ENCODE assay signal across 14 mouse cellular contexts in genomic region chr4:95861074-95861473, GRCm38 (mm10).
A peak's percentile ranks its signal among the peaks of the same experiment; 100 is the strongest.
DNase-seq lines count a peak whose midpoint lies in the region; TF ChIP-seq lines count a peak whose summit lies in the region.
"Had no signal": no experiment of that assay in that cellular context is flagged by ENCODE, and none has a peak within 500 bp of the region (broad histone marks: within the 10 kb centered on the region; RNA-seq: fewer than 3 reads in every experiment).

No protein-coding gene starts in this region.

- peak overlapping the region; percentile 33 for H3K4me2 ChIP-seq in myocyte (ENCODE audit: low read depth)
- H3K4me2 ChIP-seq: heart, embryonic 13.5 days had no signal

- H3K36me3 ChIP-seq in myocyte (ENCODE audit: control insufficient read depth, insufficient read depth): no peaks in the 10 kb centered on the region
- H3K36me3 ChIP-seq: heart, embryonic 13.5 days; hindbrain, embryonic 10.5 days had no signal

- peak overlapping the region; percentile 87 for H3K27ac ChIP-seq in gastrocnemius, adult 2 months
- H3K27ac ChIP-seq in layer of hippocampus, adult 2 months: 0 out of 2 replicates have a peak overlapping the region, but pooled peaks have one; percentile 7
- H3K27ac ChIP-seq: heart, embryonic 13.5 days; hindbrain, embryonic 10.5 days; stomach, postnatal 0 days had no signal

- no peak for TF ChIP-seq CTCF in gastrocnemius, adult 2 months (IDR thresholded peaks at IDR 0.05)
- no peak for TF ChIP-seq CTCF in layer of hippocampus, adult 2 months (conservative IDR thresholded peaks at IDR 0.05)

- H3K27me3 ChIP-seq in myocyte (ENCODE audit: control insufficient read depth, insufficient read depth, insufficient read length): no peaks in the 10 kb centered on the region
- H3K27me3 ChIP-seq: heart, embryonic 13.5 days had no signal

- no peak overlapping the region for H3K4me3 ChIP-seq in gastrocnemius, adult 2 months
- H3K4me3 ChIP-seq in layer of hippocampus, adult 2 months: no peak overlapping the region
- no peak overlapping the region for H3K4me3 ChIP-seq in myocyte
- H3K4me3 ChIP-seq: heart, embryonic 13.5 days; hindbrain, embryonic 10.5 days; megakaryocyte, embryonic 14.5 days had no signal

- peak; percentile 69 for DNase-seq in gastrocnemius, adult 2 months
- DNase-seq in gastrocnemius, postnatal 14 days: no peak
- DNase-seq in layer of hippocampus, adult 2 months (ENCODE audit: low spot score in 2 of 2): no peak
- DNase-seq in layer of hippocampus, postnatal 10 days (ENCODE audit: low spot score in 2 of 2): no peak
- peak; percentile 33 for DNase-seq in embryo, embryonic 10.5 days (ENCODE audit: low spot score)
- DNase-seq in left cerebral cortex, postnatal 14 days (ENCODE audit: low spot score in 2 of 2): no peak
- DNase-seq: cerebellum, adult 11 months; kidney, adult 11 months; right cerebral cortex, adult 18-20 months had no signal

- intact Hi-C loops in gastrocnemius, adult 2 months (cut with DNase I): loop anchor here (1.0 to 10.0 kb wide), 5 partner anchors 306 to 704 kb away; partner anchors contain the start of gene Fggy
- intact Hi-C loops in gastrocnemius, postnatal 14 days (cut with DNase I; ENCODE audit: low total_unique reads): no loop called here
- intact Hi-C loops in left cerebral cortex, postnatal 14 days (cut with DNase I): loop anchor here (10.0 kb wide), 1 partner anchor 576 kb away; no protein-coding TSS in a partner anchor

- no peak overlapping the region for H3ac ChIP-seq in myocyte (ENCODE audit: control insufficient read depth, insufficient read length)

- no peak for TF ChIP-seq POLR2A in myocyte (IDR thresholded peaks at IDR 0.05; ENCODE audit: insufficient read length, low read depth)

- H3K79me2 ChIP-seq in myocyte (ENCODE audit: control insufficient read depth, insufficient read depth): no peaks in the 10 kb centered on the region

TF ChIP-seq in myocyte, 11 proteins besides CTCF, POLR2A, EP300 and RAD21:
- TF ChIP-seq E2F4 (IDR thresholded peaks at IDR 0.05; ENCODE audit: insufficient read depth): no peak
- peak in 1 of 3 experiments; percentile 58 for TF ChIP-seq MYOG (IDR thresholded peaks at IDR 0.05; ENCODE audit: control insufficient read depth in 1 of 3, insufficient read depth in 1 of 3, insufficient read length in 2 of 3, low read depth in 2 of 3)
- TF ChIP-seq SRF (IDR thresholded peaks at IDR 0.05; ENCODE audit: control insufficient read depth, insufficient read length, low read depth): no peak
- no peak for TF ChIP-seq TCF12 (IDR thresholded peaks at IDR 0.05; ENCODE audit: insufficient read depth, poor library complexity, severe bottlenecking)
- TF ChIP-seq MAX (IDR thresholded peaks at IDR 0.05; ENCODE audit: low read depth): no peak
- TF ChIP-seq POLR2AphosphoS2 (IDR thresholded peaks at IDR 0.05; ENCODE audit: insufficient read length, low read depth): no peak
- TF ChIP-seq TCF3 (IDR thresholded peaks at IDR 0.05; ENCODE audit: insufficient read length, low read depth): no peak
- TF ChIP-seq USF1 (IDR thresholded peaks at IDR 0.05; ENCODE audit: low read depth): no peak
- peak in 2 of 3 experiments; percentile 71 to 83 for TF ChIP-seq MYOD1 (IDR thresholded peaks at IDR 0.05; ENCODE audit: control insufficient read depth in 1 of 3, insufficient read length in 2 of 3, low read depth in 2 of 3)
- TF ChIP-seq REST (IDR thresholded peaks at IDR 0.05; ENCODE audit: insufficient read depth, insufficient read length): no peak
- no peak for TF ChIP-seq CEBPB (IDR thresholded peaks at IDR 0.05; ENCODE audit: insufficient read depth, poor library complexity, severe bottlenecking)

Comparison
In these comparisons a context has a peak if more than half of its experiments do, and no peak if none do; other contexts are left out.
1. DNase-seq: peak in gastrocnemius, adult 2 months (single experiment) and embryo, embryonic 10.5 days (single experiment); none in gastrocnemius, postnatal 14 days (single experiment), layer of hippocampus, adult 2 months (0 of 2), layer of hippocampus, postnatal 10 days (0 of 2) and left cerebral cortex, postnatal 14 days (0 of 2).